Mouse (Mus musculus) spleen, adult 18-20 months (tissue): ENCODE results near the gene Prrg2.
"Not testable (repeated sequence)": the region's sequence is repeated elsewhere in the genome, so short reads cannot be mapped to it uniquely, and the experiment has no call there.

Experiments used
- DNase-seq, 2 experiments: peaks; one replicate each; pipeline ENCODE4 v3.0.0; 2022; ENCODE audit warnings: mixed read lengths in 2 of 2

Prrg2 gene

DNA sequence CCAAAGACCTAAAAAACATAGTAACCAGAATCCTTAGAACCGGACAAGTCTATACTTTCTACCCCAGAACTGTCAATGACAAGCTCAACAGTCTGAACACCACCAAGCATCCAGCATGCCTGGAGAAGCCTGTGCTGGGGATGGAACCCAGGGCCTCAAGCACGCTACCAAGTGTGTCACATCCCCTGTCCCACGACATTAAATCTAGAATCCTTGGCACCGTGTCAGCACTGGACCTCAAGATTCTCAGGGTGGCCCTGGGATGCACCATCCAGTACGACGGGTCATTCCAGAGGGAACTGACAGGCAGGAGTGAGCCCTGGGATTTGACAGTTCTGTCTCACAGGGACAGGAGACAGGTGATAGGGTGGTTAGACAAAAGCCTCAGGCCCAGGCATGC lies 32.5 kb downstream of the Prrg2 start:
- DNase-seq, result no peak

DNA sequence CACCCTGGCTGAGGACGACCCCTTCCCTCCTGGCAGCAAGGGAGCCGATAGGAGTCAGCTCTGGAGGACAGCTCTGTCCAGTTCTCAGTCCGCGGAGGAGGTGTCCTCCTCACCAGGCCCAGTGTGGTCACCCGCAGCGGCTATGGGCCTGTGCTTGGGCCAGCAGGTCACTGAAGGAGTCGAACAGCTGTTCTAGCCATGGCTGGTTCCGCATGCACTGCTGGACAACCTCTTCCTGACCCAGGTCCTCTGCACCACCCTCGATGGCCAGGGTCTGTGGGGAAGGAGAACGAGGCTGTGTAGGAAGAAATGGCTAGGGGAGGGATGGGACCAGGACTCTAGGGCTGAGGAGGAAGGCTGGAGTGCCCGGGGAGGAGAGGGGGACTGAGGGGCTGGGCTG lies 34.1 kb downstream of the Prrg2 start:
- DNase-seq, result no peak

DNA sequence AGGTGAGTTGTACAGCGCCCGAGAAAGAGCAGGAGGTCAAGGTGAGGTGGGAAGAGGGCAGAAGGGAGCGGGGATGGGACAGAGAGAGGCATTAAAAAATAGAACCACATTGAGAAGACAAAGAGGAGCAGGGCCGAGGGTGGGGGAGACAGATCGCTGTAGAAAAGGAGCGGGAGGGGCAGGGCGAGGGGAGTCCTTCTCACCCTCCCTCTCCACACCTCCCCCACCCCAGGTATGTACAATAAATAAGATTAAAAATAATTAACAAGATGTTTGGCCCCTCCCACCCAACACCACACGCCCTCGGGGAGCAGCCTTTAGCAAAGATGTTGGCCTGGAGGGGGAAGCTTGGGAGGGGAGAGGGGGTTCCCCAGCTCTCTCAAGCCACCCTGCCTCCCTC lies 34.7 kb downstream of the Prrg2 start:
- DNase-seq, result no peak

- DNase-seq, result no peak
Observed at GRCm38 (mm10) chr7:45026256-45026655, 36.2 kb downstream of the Prrg2 start.

GRCm38 (mm10) chr7:45025601-45026220 lies 36.8 kb downstream of the Prrg2 start:
- DNase-seq, result no peak

DNA sequence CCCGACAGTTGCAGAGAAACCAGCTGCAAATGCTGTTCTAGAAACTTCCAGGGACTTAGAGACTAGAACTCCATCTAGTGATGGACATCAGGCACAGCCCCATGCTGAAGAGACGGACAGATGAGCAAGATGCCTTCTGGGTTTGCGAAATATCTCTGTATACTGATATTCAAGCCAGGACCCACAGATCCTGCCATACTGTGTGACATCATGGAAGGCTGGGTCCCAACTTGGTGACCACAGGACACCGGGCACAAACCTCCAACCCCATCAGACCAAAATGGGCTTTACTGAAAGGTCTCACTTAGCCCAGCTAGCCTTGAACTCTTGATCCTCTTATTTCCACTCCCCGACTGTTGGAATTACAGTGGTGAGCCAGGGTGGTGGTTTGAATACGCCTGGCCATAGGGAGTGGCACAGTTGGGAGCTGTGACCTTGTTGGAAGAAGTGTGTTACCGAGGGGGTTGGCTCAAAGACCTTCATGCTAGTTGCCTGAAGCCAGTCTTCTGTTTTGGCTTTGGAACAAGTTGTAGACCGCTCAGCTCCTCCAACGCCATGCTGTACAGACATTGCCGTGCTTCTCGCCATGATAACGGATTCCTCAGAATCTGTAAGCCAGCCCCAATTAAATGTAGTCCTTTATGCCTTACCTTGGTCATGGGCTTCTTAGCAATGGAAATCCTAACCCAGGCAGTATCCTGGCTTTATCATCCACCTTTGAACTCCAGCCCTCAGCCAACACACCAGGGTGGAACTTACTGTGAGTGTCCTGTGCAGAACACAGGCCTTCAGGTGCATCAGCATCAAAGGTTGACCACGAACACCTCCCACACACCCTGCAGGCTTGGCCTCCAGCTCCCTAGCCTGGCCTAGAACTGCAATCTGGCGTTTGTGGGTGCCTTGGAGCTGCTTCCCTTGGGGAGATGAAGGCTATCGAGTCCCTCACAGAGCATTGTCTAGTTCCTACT lies 37.9 kb downstream of the Prrg2 start:
- DNase-seq, result no peak

DNA sequence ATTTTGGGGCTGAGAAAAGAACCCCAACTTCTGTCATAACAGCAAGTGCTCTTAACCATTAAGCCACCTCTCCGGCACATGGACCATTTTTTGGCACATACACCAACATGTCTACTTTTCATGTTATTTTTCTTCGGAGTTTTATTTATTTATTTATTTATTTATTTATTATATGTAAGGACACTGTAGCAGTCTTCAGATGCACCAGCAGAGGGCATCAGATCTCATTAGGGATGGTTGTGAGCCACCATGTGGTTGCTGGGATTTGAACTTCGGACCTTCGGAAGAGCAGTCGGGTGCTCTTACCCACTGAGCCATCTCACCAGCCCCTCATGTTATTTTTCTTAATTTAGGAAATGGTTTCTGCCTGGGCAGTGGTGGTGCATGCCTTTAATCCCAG lies 38.8 kb downstream of the Prrg2 start:
- DNase-seq, result not testable (repeated sequence)

GRCm38 (mm10) chr7:45020225-45020624 lies 42.3 kb downstream of the Prrg2 start:
- no peak for DNase-seq

DNA sequence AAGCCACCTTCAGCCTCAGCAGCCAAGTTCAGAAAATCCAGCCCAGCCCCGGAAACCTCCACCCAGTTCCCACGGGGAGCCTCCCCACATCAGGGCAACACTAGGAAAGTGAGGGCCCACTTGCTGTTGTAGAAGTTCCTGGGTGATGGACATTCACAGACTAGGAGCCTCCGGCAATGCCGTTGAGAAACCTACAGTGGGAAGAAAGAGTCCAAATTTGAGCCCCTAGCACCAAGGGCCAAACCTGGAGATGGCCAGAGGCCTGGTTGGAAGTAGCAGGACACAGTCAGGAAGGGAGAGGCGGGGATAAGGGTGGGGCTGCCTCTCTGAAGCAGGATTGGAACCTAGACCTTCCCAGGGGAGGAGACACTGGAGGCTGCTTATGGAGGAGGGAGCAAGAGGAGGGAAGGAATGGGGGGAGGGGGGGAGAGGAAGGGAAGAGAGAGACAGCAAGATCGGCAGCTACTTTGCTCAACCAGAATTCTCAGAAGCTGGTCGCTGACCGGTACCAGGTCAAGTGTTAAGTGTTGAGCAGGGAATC lies 43.4 kb downstream of the Prrg2 start:
- no peak for DNase-seq

GRCm38 (mm10) chr7:45017242-45018061 lies 45.0 kb downstream of the Prrg2 start, which contains the start of gene Rras:
Gene Rras (plus strand): TSS chr7:45017961.
- DNase-seq, result peak; percentile 77 to 83

GRCm38 (mm10) chr7:45016761-45017160 lies 45.7 kb downstream of the Prrg2 start:
- no peak for DNase-seq

GRCm38 (mm10) chr7:45015957-45016612 lies 46.4 kb downstream of the Prrg2 start, which contains the start of gene Scaf1:
Gene Scaf1 (minus strand): TSS chr7:45016363.
- peak; percentile 98 to 99 for DNase-seq

DNA sequence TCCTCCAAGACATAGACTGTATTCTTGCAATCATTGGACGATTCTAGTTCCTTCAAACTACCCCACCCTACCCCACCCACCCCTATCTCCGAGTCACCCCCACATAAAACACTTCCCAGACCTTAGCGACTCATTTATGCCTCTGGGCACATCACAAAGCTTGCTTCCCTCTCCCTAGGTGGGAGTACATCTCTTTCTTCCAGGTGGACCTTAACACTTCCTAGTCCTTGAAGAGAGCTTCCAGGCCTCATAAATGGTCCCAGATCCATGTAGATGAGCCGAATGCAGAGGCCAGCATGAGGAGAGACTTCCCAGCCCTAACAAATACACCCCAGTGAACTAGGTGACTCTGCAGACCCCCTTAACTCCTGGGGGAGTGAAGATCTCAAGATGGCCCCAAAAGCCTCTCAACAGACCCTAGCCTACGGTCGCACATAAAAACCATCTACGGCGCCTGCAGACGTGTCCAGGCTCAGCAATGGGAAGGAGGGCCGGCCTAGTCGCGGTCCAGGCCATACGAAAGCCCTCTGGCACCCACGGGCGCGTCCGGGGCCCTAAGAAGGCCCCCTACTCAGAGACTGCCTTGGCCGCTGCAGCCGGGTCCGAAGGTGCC lies 47.0 kb downstream of the Prrg2 start:
- no peak for DNase-seq

DNA sequence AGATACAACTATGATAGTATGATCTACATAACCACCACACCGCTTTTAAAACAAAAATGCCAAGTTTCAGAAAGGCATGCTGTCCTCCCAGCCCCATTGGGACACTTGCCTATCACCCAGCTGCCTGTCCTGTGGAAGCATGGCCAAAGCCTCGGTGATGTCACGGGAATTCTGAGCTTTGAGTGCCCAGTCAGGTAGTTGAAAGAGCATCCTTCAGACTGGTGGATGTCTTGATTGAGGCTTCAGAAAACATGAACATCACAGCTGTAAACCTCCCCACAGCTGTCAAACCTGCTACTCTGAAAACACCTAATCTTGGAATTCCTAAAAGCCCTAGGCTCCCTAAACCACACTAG lies 48.4 kb downstream of the Prrg2 start:
- no peak for DNase-seq

- DNase-seq, result no peak
Observed at GRCm38 (mm10) chr7:45013366-45014095, 48.9 kb downstream of the Prrg2 start.

GRCm38 (mm10) chr7:45012824-45013223 lies 49.7 kb downstream of the Prrg2 start:
- DNase-seq, result no peak

GRCm38 (mm10) chr7:45012011-45012410 lies 50.5 kb downstream of the Prrg2 start:
- DNase-seq, result no peak

DNA sequence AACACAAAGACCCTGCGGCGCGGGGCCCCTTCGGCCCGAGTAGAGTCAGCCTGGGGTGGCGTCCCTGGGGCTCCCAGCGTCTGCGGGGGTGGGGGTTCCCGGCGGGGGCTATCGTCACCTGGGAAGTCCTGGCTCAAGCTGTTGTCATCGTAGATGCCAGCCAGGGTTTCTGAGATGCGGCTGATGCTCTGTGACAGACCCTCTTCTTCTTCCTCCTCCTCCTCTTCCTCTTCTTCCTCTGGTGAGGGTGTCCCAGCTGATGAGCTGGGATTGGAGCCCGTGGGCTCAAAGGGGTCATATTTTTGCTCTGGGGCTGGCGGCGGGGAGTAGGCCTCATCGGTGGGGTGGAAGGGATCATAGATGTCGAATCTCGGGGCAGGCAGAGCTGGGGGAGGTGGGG lies 54.1 kb downstream of the Prrg2 start:
- DNase-seq, result no peak

- peak in 1 of 2 experiments; percentile 8 for DNase-seq
Observed at GRCm38 (mm10) chr7:45007846-45008245, 54.6 kb downstream of the Prrg2 start.

DNA sequence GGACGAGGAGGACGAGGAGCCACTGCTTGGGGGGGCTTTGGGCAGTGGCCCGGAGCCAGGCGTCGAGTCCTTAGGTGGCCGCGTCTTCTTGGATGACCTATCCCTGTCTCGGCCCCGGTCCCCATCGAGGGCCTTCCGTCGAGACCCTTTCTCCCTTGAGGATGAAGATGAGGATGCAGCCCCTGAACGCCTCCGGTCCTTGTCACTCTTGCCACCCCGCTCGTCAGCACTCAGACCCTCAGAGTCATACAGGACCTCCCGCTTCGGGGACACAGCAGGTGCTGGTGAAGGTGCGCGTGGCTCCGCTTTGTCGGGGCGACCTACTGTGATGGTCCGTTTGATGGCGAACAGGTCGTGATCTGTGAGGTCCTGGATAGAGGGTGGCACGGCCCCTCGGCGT lies 55.3 kb downstream of the Prrg2 start:
- DNase-seq, result no peak

DNA sequence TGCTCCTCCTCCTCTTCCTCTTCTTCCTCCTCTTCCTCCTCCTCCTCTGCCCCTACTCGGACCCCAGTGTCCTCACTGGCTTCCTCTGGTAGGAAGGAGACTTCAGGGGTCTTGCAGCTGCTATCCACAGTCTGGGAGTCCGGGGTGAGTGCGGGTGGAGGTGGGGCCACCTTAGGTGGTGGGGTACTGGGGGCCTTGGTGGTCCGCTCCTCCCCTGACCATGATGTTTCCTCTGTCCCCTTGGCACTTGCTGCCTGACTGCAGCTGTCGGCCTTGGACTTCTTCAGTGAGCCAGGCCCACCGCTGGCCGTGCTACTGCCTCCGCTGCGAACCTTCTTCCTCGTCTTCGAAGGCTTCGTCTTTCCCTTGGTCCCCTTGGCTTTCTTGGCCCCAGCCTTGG lies 56.0 kb downstream of the Prrg2 start:
- peak in 1 of 2 experiments; percentile 5 for DNase-seq
